Mouse (Mus musculus): ENCODE results near the gene Pigk.

- TF ChIP-seq CTCF (IDR thresholded peaks at IDR 0.05; ENCODE audit: borderline replicate concordance, insufficient read depth, low read depth, low read length) (no peak), POLR2A (IDR thresholded peaks at IDR 0.05; ENCODE audit: borderline replicate concordance, insufficient read depth, low read length) (no peak)
Measured at GRCm38 (mm10) chr3:152933737-152934136, 219.8 kb downstream of the Pigk start.

All from cerebellum, adult 2 months (tissue).